Mouse (Mus musculus) E14TG2a.4 (cell line): ENCODE results near the gene Cdc42se1.

Experiments used
- H3K27me3 ChIP-seq: 2 replicates; pipeline ENCODE4 v1.6.1; 2014; ENCODE audit warnings: low read length, control low read depth; ENCODE audit not compliant: insufficient read depth
- H3K36me3 ChIP-seq: 2 replicates; pipeline ENCODE4 v1.6.1; 2014; ENCODE audit warnings: low read length, control low read depth; ENCODE audit not compliant: insufficient read depth
- H3K4me1 ChIP-seq: replicated peaks from 2 replicates; pipeline ENCODE4 v1.6.1; 2014; ENCODE audit warnings: low read depth, low read length, control low read depth
- H3K4me3 ChIP-seq: replicated peaks from 2 replicates; pipeline ENCODE4 v1.5.1; 2014; ENCODE audit warnings: mild to moderate bottlenecking, low read length
- H3K9me3 ChIP-seq: 2 replicates; pipeline ENCODE4 v1.6.1; 2014; ENCODE audit warnings: low read length, control low read depth
- CTCF ChIP-seq: conservative IDR thresholded peaks from 2 replicates; pipeline ENCODE4 v1.5.1; 2014; ENCODE audit warnings: low read length
- NANOG ChIP-seq: IDR thresholded peaks from 2 replicates; pipeline ENCODE4 v1.6.1; 2014; ENCODE audit warnings: borderline replicate concordance, low read length, mixed read lengths
- POU5F1 ChIP-seq: IDR thresholded peaks from 2 replicates; pipeline ENCODE4 v1.6.1; 2014; ENCODE audit warnings: low read length, borderline replicate concordance

Gene Cdc42se1

DNA sequence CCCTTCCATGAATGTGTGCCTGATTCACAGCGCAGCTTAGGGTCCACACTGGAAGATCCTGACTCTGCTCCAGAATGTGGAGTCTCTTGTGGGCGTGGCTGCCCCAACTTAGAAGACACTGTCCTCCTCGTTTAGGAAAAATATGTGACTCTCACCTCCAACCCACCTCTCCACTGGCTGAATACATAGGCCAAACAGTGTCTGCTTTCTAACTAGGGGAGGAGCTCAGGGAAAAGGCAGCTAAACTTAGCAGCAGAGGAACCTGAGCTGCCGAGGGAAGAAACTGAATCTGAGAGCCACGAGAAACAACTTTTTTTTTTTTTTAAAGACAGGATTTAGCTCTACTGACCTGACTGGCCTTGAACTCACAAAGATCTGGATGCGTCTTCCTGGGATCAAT, 46.6 kb downstream of the Cdc42se1 start:
- peaks cover 34% of the 10 kb centered on the region for H3K36me3 ChIP-seq
- H3K9me3 ChIP-seq = no peaks in the 10 kb centered on the region
- TF ChIP-seq CTCF (no peak), NANOG (no peak), POU5F1 (no peak)
- H3K4me3 ChIP-seq = no peak overlapping the region
- no peaks in the 10 kb centered on the region for H3K27me3 ChIP-seq
- peaks cover 87% of the 10 kb centered on the region for H3K4me1 ChIP-seq

DNA sequence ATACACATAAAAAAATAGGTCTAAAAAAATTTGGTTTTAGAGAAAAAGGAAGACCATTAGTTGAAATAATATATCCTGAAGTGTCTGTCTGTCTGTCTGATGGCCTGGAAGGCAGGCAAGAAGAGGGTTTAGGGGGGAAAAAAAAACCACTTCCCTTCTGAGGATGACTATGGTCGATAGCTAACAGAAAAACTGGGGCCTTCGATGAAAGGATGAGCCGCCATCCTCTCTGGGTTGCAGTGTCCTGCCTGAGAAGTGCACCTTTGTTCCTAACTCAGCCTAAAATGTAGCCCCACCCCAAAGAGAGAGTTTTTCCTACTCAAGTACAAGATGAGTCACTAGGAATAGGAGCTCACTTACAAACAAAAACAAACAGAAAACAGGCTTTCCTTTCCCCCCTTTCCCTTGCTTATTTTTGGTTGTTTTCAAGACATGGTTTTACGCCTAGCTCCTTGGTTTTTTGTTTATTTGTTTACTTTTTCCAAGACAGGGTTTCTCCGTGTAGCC, 47.9 kb downstream of the Cdc42se1 start:
- TF ChIP-seq CTCF (no peak), POU5F1 (no peak), NANOG (no peak)
- Histone ChIP-seq H3K4me3 (0 out of 2 replicates have a peak overlapping the region, but pooled peaks have one; percentile 27), H3K4me1 (peaks cover 82% of the 10 kb centered on the region), H3K27me3 (no peaks in the 10 kb centered on the region), H3K36me3 (peaks cover 33% of the 10 kb centered on the region), H3K9me3 (no peaks in the 10 kb centered on the region)

DNA sequence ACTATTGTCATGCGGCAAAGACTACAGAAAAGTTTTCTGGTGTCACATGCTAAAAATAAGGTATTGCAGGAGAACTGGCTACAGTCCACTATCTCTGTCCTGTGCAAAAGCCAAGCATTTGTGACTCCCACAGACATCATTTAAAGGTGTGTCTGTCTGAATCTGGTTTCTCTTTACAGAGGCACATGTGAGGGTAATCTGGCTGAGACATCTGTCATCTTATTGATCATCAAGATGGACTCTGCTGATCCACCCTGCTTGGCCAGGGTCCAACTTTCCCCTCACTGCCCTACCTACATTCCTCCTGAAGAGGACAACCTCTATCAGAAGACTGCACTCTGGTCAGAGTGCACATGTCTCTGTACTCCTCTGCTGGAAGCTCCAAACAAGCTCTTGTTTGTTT, 48.6 kb downstream of the Cdc42se1 start:
- TF ChIP-seq POU5F1 = no peak
- no peak for TF ChIP-seq CTCF
- no peak for TF ChIP-seq NANOG
- Histone ChIP-seq H3K9me3 (no peaks in the 10 kb centered on the region), H3K4me3 (peak overlapping the region; percentile 27; the same call in 1 of the 2 replicates), H3K27me3 (no peaks in the 10 kb centered on the region), H3K36me3 (peaks cover 27% of the 10 kb centered on the region), H3K4me1 (peaks cover 77% of the 10 kb centered on the region)

DNA sequence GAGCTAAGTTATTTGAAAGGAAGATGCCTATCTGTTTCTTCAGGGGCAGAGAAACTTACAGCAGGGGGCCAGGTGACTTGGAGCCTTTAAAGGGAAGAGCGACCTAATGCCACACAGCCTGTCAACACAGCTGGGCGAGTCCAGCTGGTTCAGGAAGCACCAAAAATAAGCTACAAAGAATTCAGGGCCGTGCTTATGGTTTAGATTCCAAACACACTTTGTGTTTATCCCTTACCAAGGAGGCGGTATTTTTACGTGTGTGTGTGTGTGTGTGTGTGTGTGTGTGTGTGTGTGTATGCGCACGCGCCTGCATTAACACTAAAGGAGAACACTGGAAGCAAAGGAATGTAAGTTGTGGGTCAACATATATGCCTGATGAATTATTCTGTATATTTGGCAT, 52.2 kb downstream of the Cdc42se1 start:
- Histone ChIP-seq H3K4me3 (peak overlapping the region; percentile 95), H3K27me3 (no peaks in the 10 kb centered on the region)
- TF ChIP-seq POU5F1 (no peak), NANOG (no peak), CTCF (no peak)

DNA sequence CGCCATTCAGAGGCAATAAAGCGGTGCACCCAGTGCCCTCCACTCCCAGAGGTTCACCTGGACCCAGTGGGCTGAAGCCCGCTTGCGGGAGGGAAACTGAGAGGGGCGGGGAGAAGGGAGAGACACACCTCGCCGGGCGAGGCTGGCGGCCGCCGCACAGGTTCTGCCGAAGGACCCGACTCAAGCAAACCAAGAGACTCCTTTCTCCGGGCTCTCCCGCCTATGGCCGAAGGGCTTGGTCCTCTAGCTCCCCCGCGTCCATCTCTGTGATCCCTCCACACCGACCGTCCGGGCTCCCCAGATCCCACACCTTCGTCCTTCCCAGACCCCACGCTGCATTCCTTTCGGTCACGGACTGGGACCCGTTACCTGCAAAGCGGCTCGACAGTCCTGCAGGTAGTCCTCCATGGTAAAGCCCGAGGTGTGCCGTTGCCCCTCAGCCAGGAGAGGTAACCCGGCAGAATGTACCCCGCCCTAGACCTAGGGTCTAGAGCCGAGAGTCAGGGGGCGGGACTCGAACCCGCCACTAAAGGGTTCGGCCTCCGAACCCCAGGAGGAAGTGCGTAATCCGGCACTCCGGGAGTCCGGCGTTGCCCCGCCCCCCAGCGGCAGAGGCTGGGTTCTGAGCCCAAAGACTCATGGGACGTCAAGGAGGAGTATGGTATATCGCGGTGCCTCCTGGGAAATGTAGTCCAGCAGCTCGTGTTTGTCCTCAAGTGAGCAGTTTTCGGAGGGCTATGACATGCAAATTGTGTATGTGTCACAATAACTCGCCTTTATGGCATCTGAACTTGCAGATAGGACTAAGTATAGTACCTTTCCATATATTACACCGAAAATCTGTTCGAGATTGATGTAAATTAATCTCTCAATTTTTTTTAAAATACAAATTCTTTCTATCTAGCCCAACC, 52.9 kb downstream of the Cdc42se1 start, which contains the start of the genes Mindy1 and Prune1:
Mindy1 (plus strand) TSS at position 130 of the 911 bp plus-strand sequence.
Prune1 (minus strand) TSS at position 861 of the 911 bp plus-strand sequence.
- peak within 1 kb of the TSS; percentile 95 for H3K4me3 ChIP-seq
- H3K4me1 ChIP-seq = peaks cover 77% of the 10 kb centered on the region
- H3K9me3 ChIP-seq = no peaks in the 10 kb centered on the region
- H3K27me3 ChIP-seq = no peaks in the 10 kb centered on the region
- TF ChIP-seq NANOG (no peak), POU5F1 (no peak), CTCF (no peak)
- H3K36me3 ChIP-seq = peaks cover 18% of the 10 kb centered on the region

More for the DNA sequence above, 52.2 kb downstream of the Cdc42se1 start:
- H3K4me1 ChIP-seq = peaks cover 77% of the 10 kb centered on the region
- no peaks in the 10 kb centered on the region for H3K9me3 ChIP-seq
- peaks cover 20% of the 10 kb centered on the region for H3K36me3 ChIP-seq

DNA sequence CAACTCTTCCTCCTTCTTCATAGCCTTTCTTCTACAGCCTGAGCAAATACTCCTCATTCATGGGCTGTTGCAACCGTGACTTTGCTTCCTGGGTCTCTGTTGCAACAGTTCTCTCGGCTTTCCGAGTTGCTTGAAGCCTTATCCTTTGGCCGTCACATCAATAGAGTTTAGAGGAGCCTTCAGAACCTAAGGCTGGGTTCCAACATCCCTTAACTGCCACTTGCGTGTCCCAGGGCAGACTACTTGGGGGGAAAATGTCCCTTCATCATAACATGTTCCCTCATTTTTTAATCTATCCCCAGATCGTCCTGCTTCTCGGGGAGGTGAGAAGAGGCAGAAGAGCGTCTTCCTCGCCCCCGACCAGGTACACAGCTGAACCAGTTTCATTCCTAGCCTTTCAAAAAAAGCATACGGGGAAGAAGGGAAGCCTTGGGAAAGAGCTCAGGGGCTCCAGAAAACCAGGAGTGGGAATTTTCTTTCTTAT, 53.9 kb downstream of the Cdc42se1 start:
- no peaks in the 10 kb centered on the region for H3K9me3 ChIP-seq
- H3K36me3 ChIP-seq = peaks cover 23% of the 10 kb centered on the region
- H3K4me3 ChIP-seq = peak overlapping the region; percentile 95
- H3K4me1 ChIP-seq = peaks cover 77% of the 10 kb centered on the region
- TF ChIP-seq CTCF = no peak
- no peak for TF ChIP-seq NANOG
- TF ChIP-seq POU5F1 = no peak
- no peaks in the 10 kb centered on the region for H3K27me3 ChIP-seq

DNA sequence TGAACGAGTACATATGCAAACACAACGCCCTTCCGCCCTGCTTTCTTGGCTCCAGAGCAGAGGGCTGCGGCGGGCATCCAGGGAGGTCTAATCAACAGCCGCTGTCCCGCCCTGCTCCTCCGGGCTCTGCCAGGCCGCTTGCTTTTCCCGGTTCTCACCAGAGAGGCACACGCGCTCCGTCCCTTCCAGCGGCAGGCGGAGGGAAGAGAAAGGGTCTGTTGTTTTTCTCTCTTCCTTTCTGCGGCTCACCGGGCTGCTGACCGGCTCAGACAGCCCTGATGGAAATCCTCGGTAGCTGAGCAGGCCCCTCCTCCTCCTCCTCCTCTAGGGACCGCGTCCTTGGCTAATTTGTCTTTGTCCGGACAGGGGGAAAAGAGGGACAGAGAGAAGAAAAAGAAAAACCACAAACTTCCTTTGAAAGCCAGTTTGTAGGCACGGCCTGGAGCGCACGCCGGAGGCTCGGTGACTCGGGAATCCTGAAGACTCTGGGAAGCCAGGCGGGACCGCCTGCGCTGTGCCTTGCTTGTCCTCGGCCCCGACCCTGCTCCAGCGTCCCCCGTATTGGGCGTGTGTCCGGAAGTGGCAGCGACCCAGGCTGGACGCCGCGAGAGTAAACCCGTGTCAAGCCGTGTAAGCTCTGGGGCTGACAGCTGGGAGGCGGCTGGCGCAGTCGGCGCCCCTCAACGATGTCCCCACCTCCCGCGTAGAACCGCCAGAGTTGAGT, 54.5 kb downstream of the Cdc42se1 start:
- H3K9me3 ChIP-seq = no peaks in the 10 kb centered on the region
- TF ChIP-seq NANOG (no peak), CTCF (no peak), POU5F1 (no peak)
- H3K36me3 ChIP-seq = peaks cover 28% of the 10 kb centered on the region
- H3K4me1 ChIP-seq = peaks cover 77% of the 10 kb centered on the region
- H3K27me3 ChIP-seq = no peaks in the 10 kb centered on the region
- peak overlapping the region; percentile 95 for H3K4me3 ChIP-seq

DNA sequence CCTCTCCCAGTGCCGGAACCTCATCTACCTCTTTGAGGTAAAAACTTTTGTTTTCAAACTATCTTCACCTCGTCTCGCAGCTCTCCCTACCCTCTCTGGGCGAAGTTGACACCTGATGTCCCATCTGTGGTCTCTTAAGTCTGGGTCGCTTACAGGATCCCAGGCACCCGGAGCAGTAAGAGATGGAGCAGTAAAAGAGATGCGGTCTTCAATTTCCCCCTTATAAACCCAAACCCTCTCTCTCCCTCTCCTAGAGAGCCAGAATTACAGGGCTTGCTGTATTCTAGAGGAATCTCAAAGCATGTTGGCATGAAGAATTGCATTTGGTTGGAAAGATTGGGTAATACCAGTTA, 55.0 kb downstream of the Cdc42se1 start:
- H3K4me1 ChIP-seq = peaks cover 77% of the 10 kb centered on the region
- peaks cover 33% of the 10 kb centered on the region for H3K36me3 ChIP-seq
- no peaks in the 10 kb centered on the region for H3K9me3 ChIP-seq
- peak overlapping the region; percentile 95 for H3K4me3 ChIP-seq
- TF ChIP-seq CTCF = no peak
- TF ChIP-seq NANOG = no peak
- no peak for TF ChIP-seq POU5F1
- no peaks in the 10 kb centered on the region for H3K27me3 ChIP-seq
